Mouse (Mus musculus) granulocyte monocyte progenitor cell, adult 5-6 weeks (primary cell): ENCODE data around the gene Nap1l5. TPM values are rescaled to one million over a fixed set of nuclear protein-coding genes. Genes with fewer than 3 reads are reported as not detected.

Experiments
- ATAC-seq: replicated peaks from 2 replicates; pipeline ENCODE4 v1.8.0; 2016; ENCODE audit warnings: mild to moderate bottlenecking, moderate TSS enrichment, inconsistent platforms; ENCODE audit not compliant: poor library complexity, severe bottlenecking
- total RNA-seq, 2 experiments: library from RNA; stranded (forward) in 1 of 2; stranded (reverse) in 1 of 2; fragments of 200-712, 200-1000 nt in 1 of 2; fragments of >200 nt in 1 of 2; fragmentation: Nextera tagmentation in 1 of 2; gene quantifications; 2 replicates each; pipeline ENCODE4 v1.2.3; 2014 to 2017

Nap1l5 gene
- total RNA-seq (2014; fragmentation: Nextera tagmentation) (not detected in 2 replicates), total RNA-seq (2017) (not detected in 2 replicates)

DNA sequence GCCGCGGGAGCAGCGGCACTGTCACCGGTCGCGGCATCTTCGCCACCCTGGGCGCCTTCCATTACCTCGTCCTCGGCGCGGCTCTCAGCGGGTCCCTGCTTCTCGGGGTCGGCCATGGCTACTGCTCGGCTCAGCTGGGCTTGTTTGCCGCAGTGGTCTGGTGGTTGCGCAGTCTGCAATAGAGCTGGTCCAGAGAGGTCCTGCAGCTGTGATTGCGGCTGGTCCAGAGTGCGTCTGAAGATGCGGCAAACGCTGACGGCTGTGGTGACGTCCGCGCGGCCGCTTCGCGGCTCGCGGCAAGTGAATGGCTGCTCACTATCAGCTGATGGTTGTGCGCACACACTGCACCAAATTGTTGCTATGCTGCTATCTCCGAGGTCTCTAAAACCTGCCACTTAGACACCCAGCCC, at the start of gene Nap1l5:
Gene Nap1l5, minus strand, starts transcription at position 225 of the 410 bp plus-strand sequence.
- peak; percentile 48 for ATAC-seq

DNA sequence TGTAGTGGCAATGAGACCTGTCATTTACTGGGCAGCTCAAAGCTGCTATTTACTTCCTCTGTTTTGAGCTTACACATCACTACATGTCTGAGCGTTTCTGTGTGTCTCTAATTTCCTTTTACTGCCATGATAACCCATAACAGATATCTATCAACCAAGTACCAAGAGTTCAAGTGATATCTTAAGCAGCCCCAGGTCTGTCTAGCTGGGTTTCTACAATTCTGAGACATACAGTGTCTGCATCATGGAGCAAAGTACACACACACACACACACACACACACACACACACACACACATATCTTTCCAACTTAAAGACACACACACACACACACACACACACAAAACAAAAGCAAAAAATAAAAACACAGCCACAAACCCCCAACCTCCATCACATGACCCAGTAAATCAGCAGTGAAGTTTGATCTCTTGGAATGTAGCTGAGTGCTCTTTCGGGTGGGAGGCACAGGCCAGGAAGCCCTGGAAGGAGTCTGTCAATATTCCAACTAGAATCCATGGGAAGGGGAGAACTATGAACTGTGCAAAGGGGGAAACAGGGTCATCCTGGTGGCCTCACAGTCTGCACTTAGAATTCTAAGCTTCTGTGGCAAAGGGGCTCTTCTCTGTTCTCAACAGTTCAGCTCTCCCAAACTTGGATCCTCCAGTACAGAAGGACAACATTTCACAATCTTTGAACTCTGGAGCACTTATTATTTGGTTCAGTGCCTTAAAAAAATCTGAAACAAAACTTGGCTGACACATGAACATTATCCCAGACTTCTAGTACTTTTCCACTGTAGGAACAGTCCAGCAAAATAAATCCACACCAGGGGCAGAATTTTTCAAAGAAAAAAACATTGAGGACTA, 44.5 kb upstream of the Nap1l5 start:
- ATAC-seq: no peak

DNA sequence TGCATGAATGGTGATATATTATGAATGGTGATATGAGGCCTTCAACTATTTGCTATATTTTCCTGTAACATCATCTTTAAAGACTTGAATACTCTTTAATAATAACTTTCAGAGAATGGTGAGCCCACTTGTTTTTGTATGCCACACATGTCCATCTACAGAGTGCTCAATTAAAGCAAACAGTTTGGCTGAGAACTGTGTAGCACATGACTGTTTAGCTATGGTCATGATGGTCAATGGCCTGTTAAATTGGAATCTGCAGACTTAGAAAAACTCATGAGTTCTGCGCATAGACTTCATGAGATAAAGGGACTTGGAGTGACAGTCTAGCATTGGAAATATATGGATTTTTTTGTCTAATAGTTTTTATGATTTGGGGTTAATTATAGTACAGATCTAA, 43.5 kb upstream of the Nap1l5 start:
- ATAC-seq: no peak

DNA sequence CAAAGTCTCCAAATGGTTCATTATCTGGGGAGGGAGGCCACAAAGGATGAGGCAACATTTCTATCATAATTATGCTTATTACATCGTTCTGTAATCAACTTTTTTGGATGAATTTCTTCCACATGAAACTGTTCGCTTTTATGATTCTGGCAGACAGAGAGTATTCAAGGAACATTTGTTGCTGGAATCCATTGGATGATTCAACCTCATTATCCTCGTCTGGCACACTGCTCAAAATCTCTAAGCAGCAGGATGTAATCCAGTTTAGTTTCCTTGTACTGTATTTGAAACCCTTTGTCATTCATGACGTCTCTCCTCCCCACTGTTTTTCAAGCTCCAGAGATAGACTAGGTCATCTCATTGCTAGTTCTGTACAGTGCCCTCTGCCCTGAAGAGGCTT, 40.0 kb upstream of the Nap1l5 start:
- ATAC-seq: no peak

DNA sequence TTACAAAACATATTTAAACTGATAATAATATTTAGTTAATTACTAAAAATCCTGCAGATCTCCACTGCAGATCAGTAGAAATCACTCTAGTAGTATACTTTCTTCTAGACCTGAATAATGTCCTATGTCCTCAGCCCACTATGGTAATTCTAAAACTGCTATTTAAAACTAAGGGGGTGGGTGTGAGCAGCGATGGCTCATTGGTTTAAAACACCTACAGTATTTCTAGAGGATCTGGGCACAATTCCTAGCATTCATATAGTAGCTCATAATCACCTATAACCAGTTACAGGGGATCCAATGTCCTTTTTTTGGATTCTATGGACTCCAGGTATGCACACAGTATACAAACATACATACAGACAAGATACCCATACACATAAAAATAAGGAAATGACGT, 39.4 kb upstream of the Nap1l5 start:
- ATAC-seq: no peak

DNA sequence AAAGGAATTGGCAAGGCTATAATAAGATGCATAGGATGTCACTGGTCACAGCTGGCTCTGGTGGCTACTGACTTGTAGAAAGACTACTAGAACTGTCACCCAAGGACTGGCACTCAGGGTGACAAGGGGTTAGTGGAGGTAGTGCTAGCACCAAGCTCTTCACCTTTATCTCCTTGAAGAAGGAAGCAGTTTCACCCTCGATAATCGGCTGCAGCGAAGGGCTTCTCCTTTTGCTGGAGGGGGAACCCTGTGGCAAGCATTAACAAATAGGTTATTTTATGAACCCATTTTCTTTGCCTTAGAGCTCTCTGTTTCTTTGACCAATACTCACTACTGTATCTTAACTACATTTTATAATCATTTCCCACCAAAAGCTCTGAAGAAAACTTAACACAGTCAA, 37.1 kb upstream of the Nap1l5 start:
- ATAC-seq: no peak

DNA sequence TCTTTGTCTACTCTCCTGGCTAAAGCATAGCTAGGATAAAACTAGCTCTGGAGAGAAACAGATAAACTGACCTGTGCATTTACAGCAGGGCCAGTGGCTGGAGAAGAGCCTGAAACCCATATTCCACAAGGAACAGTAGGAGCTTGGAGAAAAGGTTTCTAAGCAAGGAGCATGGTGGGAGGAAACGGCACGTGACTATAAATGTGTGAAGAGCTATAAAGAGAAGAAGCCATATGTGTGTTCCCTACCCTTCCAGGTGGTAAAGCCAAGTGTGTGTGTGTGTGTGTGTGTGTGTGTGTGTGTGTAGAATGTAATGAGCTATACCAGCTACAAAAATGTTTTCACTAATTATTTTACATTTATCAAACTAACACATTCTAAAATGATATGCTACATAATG, 35.4 kb upstream of the Nap1l5 start:
- ATAC-seq: no peak

DNA sequence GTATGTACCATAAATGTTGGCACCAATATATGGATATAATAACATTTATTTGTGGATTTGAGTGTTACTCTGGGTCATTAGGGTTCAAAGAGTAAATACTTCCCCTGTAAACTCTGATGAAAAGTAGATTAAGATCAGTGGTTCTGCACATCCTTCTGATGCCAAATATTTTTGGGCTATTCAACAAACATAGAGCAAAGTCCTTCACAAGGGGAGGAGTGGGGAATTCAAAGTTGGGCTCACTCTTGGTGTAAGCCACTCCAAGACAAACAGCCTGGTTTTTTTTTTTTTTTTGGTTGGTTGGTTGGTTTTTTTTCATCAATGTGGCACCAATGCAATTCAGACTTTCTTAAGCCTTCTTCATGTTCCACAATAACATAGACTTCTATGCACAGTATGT, 30.9 kb upstream of the Nap1l5 start:
- ATAC-seq: no peak

DNA sequence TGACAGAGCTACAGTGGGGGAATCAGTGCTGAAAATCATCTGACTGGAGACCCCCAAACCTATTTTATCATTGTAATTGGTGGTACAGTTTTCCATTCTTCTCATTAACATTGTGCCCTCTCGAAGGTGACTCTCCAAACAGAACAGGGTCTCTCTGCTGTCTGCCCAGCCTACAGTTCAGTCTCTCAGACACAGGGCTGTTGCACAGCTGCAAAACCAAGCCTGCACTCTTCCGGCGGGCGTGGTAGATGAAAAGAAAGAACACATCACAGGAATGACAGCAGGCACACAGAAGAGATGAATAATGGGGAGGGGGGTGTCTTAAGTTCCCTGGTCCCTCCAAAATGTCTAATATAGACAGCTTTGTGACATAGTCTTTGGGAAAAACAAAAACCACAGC, 27.3 kb upstream of the Nap1l5 start:
- ATAC-seq: no peak

DNA sequence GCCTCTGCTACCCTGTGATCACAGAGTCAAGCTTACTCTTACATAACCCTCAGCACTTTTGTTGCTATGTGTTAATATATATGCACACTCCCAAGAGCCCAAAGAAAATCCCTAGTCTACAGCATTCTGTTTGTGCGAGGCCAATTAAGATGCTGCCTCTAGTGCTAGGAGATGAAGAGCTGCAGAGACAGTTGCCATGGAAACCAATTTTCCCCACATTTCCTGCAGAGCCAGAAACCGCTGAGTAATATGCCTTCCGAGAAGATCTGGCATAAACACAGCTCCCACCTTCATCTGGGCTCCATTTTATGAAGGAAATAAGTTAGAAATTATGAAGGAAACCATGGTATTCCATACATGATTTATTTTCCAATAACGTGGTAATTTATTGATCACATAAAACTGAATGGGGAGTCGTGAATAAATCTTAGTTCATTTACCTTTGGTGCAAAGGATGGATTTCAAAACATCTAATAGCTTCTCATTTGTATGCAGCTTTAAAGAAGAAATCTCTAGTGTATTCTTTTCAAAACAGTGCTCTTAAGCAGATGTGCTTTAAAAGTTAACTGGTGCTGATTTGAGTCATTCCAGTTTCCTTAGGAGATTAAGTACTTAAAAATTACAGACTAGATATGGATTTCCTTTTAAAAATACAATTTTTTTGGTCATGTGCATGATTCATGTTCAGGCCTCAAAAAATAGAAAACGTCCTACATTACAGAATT, 26.5 kb upstream of the Nap1l5 start:
- no peak for ATAC-seq

DNA sequence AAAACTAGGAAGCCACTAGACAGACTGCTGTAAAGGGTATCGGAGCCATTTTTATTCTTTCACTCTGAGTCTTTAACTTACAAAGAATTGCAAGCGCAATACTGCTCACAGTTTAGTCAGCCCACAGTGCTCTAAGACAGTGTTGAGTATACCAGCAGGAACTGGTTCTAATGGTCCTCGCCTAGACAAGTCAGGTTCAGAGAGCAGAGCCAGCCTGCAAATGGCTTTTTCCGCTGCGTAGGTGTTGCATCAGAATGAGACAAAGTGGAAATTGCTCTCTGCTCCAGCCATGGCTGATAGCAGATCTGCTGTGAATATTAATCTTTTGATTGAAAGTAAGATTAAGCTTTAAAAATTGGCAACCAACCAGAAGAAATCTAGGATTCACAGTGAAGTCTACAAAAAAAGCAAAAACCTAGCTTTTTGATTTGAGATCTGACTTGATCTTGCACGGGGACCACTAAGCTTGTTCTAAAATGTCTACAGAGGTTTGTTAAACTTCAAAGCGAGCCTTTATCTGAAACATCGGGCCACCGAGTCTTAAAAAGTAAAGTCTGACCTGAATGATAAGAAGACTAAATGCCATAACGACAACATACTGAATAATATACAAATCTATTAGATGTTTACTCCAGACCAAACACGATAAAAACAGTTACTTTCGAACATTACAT, 25.8 kb upstream of the Nap1l5 start:
- no peak for ATAC-seq

DNA sequence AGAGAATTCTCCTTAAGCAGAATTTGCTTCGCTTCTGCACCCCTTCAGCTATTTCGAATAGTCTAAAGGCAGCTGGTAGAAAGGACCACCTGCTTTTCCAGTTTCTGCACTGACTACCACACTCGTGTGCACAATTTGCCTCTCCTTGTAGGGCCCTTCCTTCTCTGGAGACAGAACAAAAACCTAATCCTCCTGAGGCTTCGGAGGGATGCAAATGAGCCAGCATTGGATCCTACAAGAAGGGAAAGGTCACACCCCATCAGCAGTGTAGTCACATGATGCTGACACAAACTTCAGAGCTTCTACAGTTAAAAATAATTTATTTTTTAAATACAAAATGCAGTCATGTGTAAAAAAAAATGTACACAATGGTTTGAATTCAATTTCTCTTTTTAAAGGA, 24.3 kb upstream of the Nap1l5 start:
- ATAC-seq: no peak

DNA sequence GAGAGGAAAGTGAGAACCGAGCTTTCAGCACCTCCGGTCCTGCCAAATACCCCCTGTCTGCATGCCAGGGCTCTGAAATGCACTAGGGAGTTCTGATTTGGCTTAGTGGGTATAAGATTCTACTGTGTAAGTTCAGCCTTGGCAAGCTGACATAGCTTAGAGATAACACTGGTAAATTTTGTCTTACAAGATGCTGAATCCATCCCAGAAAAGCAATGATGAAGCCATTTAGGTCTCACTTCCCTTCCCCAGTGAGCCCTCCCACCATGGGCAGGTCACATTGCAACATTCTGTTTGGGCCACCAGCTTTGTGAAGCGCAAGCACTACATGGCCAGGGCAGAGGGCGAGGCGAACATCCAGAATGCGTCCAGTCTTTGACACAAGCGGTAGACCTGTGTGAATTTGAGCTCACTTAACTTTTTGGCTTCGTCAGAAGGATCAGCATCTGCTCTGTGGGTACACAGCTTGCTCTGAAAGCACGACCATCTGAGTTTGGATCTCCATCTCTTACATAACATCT, 23.1 kb upstream of the Nap1l5 start:
- ATAC-seq: peak; percentile 65

DNA sequence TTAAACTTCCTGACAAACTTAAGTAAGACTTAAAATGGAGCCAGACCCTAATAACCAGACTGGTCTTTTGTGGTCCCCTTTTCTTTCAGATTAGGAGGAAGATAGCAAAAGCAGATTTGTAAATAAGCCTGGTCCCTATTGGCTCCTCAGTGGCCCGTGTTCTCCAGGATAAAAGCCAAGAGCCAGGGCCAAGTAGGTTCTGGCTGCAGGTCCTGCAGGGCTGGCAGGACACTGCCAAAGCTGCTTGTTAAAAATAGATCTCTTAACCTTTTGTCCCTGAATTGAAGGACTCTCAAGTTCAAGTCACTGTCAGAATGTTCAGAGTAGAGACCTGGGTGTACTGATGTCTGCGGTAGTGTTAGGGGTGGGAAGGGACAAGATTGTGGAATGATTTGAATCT, 21.0 kb upstream of the Nap1l5 start:
- ATAC-seq: no peak

DNA sequence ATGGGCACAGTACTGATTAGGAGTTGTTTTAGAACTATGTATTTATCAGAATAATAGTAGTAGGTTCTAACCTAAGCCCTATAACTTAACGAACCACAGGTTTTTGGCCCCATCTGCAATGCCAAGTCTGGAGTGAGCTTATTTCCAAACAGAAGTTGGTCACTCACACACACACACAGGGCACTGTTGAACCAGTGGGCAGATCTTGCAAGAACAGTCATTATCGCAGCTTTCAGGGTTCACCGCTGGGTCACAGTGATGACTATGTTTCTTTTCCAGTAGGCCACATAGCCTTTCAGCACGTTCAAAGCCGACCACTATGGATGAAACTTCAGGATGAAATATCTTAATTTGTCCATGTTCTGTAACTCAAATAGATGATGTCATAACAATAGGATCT, 15.6 kb upstream of the Nap1l5 start:
- ATAC-seq: no peak

DNA sequence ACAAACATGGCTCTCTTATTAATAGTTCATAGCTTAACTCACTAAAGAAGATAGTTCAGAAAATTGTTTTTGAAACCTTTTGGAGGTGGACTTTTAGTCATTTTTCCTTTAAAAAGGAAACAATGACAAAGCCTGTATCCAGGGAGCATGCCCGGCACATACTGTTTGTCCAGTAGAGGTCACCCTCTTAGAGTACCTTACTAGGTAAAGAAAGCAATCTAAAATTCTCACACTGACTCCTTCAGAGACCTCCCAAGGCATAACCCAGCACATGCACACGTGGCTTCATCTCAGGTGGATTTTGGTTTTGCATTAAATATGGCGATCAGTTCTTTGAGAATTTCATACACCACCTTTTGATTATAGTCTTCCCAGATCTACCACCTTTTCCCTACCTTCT, 14.7 kb upstream of the Nap1l5 start:
- ATAC-seq: no peak

DNA sequence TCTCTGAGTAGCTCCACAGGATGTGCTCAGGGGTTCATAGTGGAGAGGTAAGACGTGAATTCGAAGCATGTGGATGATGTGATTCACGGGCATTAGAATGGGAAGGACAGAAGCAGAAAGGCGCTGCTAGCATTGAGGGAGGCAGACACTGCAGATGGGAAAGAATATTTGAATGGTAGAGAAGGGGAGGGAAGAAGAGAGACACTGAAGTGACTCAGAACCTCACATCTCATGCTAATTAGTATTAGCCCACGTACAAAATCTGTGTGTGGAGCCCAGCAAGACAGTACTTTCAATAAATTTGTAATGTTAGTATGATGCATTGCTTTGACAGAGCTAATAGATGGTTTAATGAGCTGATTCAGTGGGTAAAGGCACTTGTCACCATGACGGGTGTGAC, 13.9 kb upstream of the Nap1l5 start:
- ATAC-seq: no peak

DNA sequence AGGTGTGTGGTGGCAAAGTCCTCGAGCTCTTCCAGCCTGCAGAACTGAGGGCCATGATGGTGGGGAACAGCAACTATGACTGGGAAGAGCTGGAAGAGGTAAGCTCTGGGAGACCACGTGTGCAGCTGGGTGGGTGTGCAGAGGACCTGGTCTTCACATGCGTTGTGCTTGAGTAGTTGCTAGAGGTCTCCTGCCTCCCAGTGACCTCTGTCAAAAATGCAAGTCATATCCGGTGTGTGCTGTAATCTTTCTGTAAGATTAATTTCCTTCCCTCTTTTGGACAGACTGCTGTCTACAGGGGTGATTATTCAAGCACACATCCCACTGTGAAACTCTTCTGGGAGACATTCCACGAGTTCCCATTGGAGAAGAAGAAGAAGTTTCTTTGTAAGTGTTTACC, 9.6 kb upstream of the Nap1l5 start:
- peak; percentile 96 for ATAC-seq

DNA sequence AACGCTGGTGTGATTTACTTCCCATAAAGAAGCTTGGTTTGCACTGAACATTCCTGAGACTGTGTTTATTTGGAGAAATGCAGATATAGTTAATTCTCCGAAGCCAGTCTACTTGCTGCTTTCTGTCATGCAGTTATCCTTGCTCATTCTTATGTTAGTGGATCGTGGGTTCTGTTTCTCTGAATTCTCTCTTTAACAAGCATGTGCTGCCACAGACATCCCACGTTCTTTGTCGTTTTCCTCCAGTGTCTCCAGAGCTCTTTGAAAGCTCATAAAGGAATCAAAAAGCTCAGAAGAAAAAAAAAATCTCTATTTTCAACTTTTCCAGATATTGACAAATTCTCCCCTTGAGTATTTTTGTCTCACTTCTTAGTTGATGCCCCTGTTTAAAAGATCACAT, 7.1 kb upstream of the Nap1l5 start:
- no peak for ATAC-seq

DNA sequence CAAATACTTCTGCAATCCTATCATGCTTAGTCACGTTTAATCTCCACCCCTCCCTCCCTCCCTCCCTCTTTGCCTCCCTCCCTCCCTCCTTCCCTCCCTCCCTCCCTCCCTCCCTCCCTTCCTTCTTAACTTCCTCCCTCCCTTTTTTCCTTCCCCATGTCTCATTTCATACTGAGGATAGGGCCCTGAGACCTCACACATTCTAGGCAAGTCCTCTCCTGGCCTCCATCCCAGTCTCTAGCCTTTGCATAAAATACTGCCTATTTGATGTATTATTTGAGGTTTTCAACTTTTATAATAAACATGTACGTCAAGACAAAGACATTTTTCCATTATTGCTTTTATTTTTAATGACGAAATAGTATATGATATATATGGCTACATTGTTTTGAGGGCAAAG, 6.7 kb upstream of the Nap1l5 start:
- ATAC-seq: no peak

DNA sequence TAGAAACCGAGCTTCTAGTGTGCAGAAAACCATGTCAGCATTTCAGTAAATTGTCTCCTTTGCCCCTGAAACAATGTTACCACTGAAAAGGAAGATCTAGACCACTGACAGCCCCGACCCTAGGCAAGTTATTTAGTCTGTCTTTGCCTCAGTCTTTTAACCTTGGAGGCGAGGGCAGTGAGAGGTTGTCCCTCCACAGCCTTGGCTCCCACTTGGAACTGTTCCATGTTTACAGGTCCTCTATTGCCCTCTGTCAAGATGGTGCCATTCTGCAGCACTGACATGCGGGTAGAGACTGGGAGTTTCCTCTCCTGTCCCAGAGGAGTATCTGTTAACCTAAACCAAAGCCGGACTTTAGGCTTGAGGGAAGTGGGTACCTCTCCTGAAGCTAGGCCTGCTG, 6.0 kb upstream of the Nap1l5 start:
- no peak for ATAC-seq
